Mouse (Mus musculus): ENCODE results near the gene Map3k12. TPM values are rescaled to one million over a fixed set of nuclear protein-coding genes. Genes with fewer than 3 reads are reported as not detected.

The Map3k12 gene
- 45.8 and 50.6 TPM in 2 replicates for polyA plus RNA-seq (2015; fragmentation: Nextera tagmentation; extraction: Ambion mirVana)

- peak; percentile 20 for ATAC-seq (ENCODE audit: low read depth)
- Histone ChIP-seq H3K9ac (peak within 1 kb of the TSS; percentile 94), H3K4me1 (replicated peaks) (peaks cover 66% of the 10 kb centered on the region), H3K4me2 (peak within 1 kb of the TSS; percentile 69), H3K27ac (replicated peaks) (peak within 1 kb of the TSS; percentile 99), H3K36me3 (peaks cover 12% of the 10 kb centered on the region), H3K27me3 (no peaks in the 10 kb centered on the region), H3K9me3 (no peaks in the 10 kb centered on the region), H3K4me3 (peak within 1 kb of the TSS; percentile 71)
- WGBS, result 1% methylated on average over 41 of the region's 43 CpGs
Measured at GRCm38 (mm10) chr15:102516728-102517404, at the start of gene Map3k12. Map3k12 (minus strand) TSS chr15:102517064.

- H3K9ac ChIP-seq, result no peak overlapping the region
- no peaks in the 10 kb centered on the region for H3K9me3 ChIP-seq
- no peak overlapping the region for H3K4me3 ChIP-seq
- peaks cover 14% of the 10 kb centered on the region; the same call in 1 of the 2 replicates for H3K36me3 ChIP-seq
- H3K27ac ChIP-seq (replicated peaks), result no peak overlapping the region
- ATAC-seq (ENCODE audit: low read depth), result no peak
- H3K4me1 ChIP-seq (replicated peaks), result no peaks in the 10 kb centered on the region; the same call in 1 of the 2 replicates
- no peaks in the 10 kb centered on the region for H3K27me3 ChIP-seq
- 68% methylated on average over 5 of the region's 5 CpGs for WGBS
- no peak overlapping the region for H3K4me2 ChIP-seq
Measured at GRCm38 (mm10) chr15:102563681-102564080, 46.8 kb upstream of the Map3k12 start.

GRCm38 (mm10) chr15:102563061-102563460, 46.2 kb upstream of the Map3k12 start:
- WGBS, result 67% methylated on average over 3 of the region's 3 CpGs
- peak overlapping the region; percentile 46 for H3K27ac ChIP-seq (replicated peaks)
- H3K27me3 ChIP-seq, result no peaks in the 10 kb centered on the region

GRCm38 (mm10) chr15:102562491-102562890, 45.6 kb upstream of the Map3k12 start:
- WGBS, result 70% methylated on average over 1 of the region's 1 CpGs
- Histone ChIP-seq H3K9ac (no peak overlapping the region), H3K36me3 (peaks cover 14% of the 10 kb centered on the region; the same call in 1 of the 2 replicates), H3K27me3 (no peaks in the 10 kb centered on the region), H3K4me2 (no peak overlapping the region), H3K9me3 (no peaks in the 10 kb centered on the region), H3K4me1 (replicated peaks) (no peaks in the 10 kb centered on the region; the same call in 1 of the 2 replicates), H3K27ac (replicated peaks) (peak overlapping the region; percentile 46), H3K4me3 (no peak overlapping the region)
- no peak for ATAC-seq (ENCODE audit: low read depth)

More at GRCm38 (mm10) chr15:102563061-102563460, 46.2 kb upstream of the Map3k12 start:
- peaks cover 14% of the 10 kb centered on the region; the same call in 1 of the 2 replicates for H3K36me3 ChIP-seq
- ATAC-seq (ENCODE audit: low read depth), result no peak
- no peaks in the 10 kb centered on the region for H3K9me3 ChIP-seq
- no peak overlapping the region for H3K4me3 ChIP-seq
- H3K9ac ChIP-seq, result no peak overlapping the region
- H3K4me1 ChIP-seq (replicated peaks), result no peaks in the 10 kb centered on the region; the same call in 1 of the 2 replicates
- no peak overlapping the region for H3K4me2 ChIP-seq

GRCm38 (mm10) chr15:102557580-102557979, 40.7 kb upstream of the Map3k12 start:
- Histone ChIP-seq H3K4me3 (no peak overlapping the region), H3K9me3 (no peaks in the 10 kb centered on the region), H3K9ac (no peak overlapping the region), H3K4me1 (replicated peaks) (no peaks in the 10 kb centered on the region; the same call in 1 of the 2 replicates), H3K36me3 (peaks cover 42% of the 10 kb centered on the region), H3K4me2 (no peak overlapping the region), H3K27me3 (no peaks in the 10 kb centered on the region), H3K27ac (replicated peaks) (no peak overlapping the region)
- no peak for ATAC-seq (ENCODE audit: low read depth)

GRCm38 (mm10) chr15:102555581-102555980, 38.7 kb upstream of the Map3k12 start:
- Histone ChIP-seq H3K36me3 (peaks cover 57% of the 10 kb centered on the region), H3K4me1 (replicated peaks) (no peaks in the 10 kb centered on the region), H3K27ac (replicated peaks) (no peak overlapping the region), H3K9ac (no peak overlapping the region), H3K27me3 (no peaks in the 10 kb centered on the region), H3K9me3 (no peaks in the 10 kb centered on the region), H3K4me2 (no peak overlapping the region), H3K4me3 (no peak overlapping the region)
- 94% methylated on average over 1 of the region's 1 CpGs for WGBS
- ATAC-seq (ENCODE audit: low read depth), result no peak

GRCm38 (mm10) chr15:102552599-102552998, 35.7 kb upstream of the Map3k12 start:
- no peak overlapping the region for H3K4me2 ChIP-seq
- no peaks in the 10 kb centered on the region for H3K9me3 ChIP-seq
- H3K36me3 ChIP-seq, result peaks cover 62% of the 10 kb centered on the region
- WGBS, result 96% methylated on average over 5 of the region's 5 CpGs
- H3K4me1 ChIP-seq (replicated peaks), result no peaks in the 10 kb centered on the region
- no peak overlapping the region for H3K9ac ChIP-seq
- H3K4me3 ChIP-seq, result no peak overlapping the region
- no peak overlapping the region for H3K27ac ChIP-seq (replicated peaks)
- no peak for ATAC-seq (ENCODE audit: low read depth)
- H3K27me3 ChIP-seq, result no peaks in the 10 kb centered on the region

- no peak overlapping the region for H3K4me2 ChIP-seq
- H3K36me3 ChIP-seq, result peaks cover 60% of the 10 kb centered on the region
- H3K4me1 ChIP-seq (replicated peaks), result peaks cover 9% of the 10 kb centered on the region; the same call in 1 of the 2 replicates
- no peak overlapping the region for H3K9ac ChIP-seq
- 80% methylated on average over 3 of the region's 3 CpGs for WGBS
- no peaks in the 10 kb centered on the region for H3K27me3 ChIP-seq
- no peak for ATAC-seq (ENCODE audit: low read depth)
- H3K9me3 ChIP-seq, result no peaks in the 10 kb centered on the region
- H3K27ac ChIP-seq (replicated peaks), result peak overlapping the region; percentile 66
- no peak overlapping the region for H3K4me3 ChIP-seq
Measured at GRCm38 (mm10) chr15:102547478-102547877, 30.6 kb upstream of the Map3k12 start.

- H3K27me3 ChIP-seq, result no peaks in the 10 kb centered on the region
- ATAC-seq (ENCODE audit: low read depth), result peak; percentile 72
- no peak overlapping the region for H3K9ac ChIP-seq
- H3K4me2 ChIP-seq, result no peak overlapping the region
- H3K9me3 ChIP-seq, result no peaks in the 10 kb centered on the region
- peak overlapping the region; percentile 66 for H3K27ac ChIP-seq (replicated peaks)
- H3K4me1 ChIP-seq (replicated peaks), result peaks cover 9% of the 10 kb centered on the region; the same call in 1 of the 2 replicates
- WGBS, result 70% methylated on average over 3 of the region's 3 CpGs
- H3K36me3 ChIP-seq, result peaks cover 60% of the 10 kb centered on the region
- no peak overlapping the region for H3K4me3 ChIP-seq
Measured at GRCm38 (mm10) chr15:102546677-102547427, 30.0 kb upstream of the Map3k12 start.

- 91% methylated on average over 3 of the region's 3 CpGs for WGBS
- H3K4me3 ChIP-seq, result no peak overlapping the region
- no peak overlapping the region for H3K4me2 ChIP-seq
- ATAC-seq (ENCODE audit: low read depth), result no peak
- no peak overlapping the region for H3K9ac ChIP-seq
- H3K9me3 ChIP-seq, result no peaks in the 10 kb centered on the region
- peaks cover 9% of the 10 kb centered on the region; the same call in 1 of the 2 replicates for H3K4me1 ChIP-seq (replicated peaks)
- H3K27me3 ChIP-seq, result no peaks in the 10 kb centered on the region
- peaks cover 61% of the 10 kb centered on the region for H3K36me3 ChIP-seq
- 0 out of 2 replicates have a peak overlapping the region, but pooled peaks have one; percentile 66 for H3K27ac ChIP-seq (replicated peaks)
Measured at GRCm38 (mm10) chr15:102546246-102546645, 29.4 kb upstream of the Map3k12 start.

GRCm38 (mm10) chr15:102544801-102545200, 27.9 kb upstream of the Map3k12 start:
- WGBS, result 84% methylated on average over 4 of the region's 4 CpGs
- peaks cover 65% of the 10 kb centered on the region for H3K36me3 ChIP-seq
- ATAC-seq (ENCODE audit: low read depth), result no peak
- no peak overlapping the region for H3K9ac ChIP-seq
- peaks cover 9% of the 10 kb centered on the region; the same call in 1 of the 2 replicates for H3K4me1 ChIP-seq (replicated peaks)
- H3K27ac ChIP-seq (replicated peaks), result no peak overlapping the region
- H3K4me2 ChIP-seq, result no peak overlapping the region
- H3K9me3 ChIP-seq, result no peaks in the 10 kb centered on the region
- H3K27me3 ChIP-seq, result no peaks in the 10 kb centered on the region
- H3K4me3 ChIP-seq, result no peak overlapping the region

- Histone ChIP-seq H3K9me3 (no peaks in the 10 kb centered on the region), H3K36me3 (peaks cover 67% of the 10 kb centered on the region), H3K4me2 (no peak overlapping the region), H3K27ac (replicated peaks) (no peak overlapping the region), H3K27me3 (no peaks in the 10 kb centered on the region), H3K4me3 (no peak overlapping the region), H3K4me1 (replicated peaks) (no peaks in the 10 kb centered on the region; the same call in 1 of the 2 replicates), H3K9ac (no peak overlapping the region)
- no peak for ATAC-seq (ENCODE audit: low read depth)
- 91% methylated on average over 7 of the region's 7 CpGs for WGBS
Measured at GRCm38 (mm10) chr15:102533926-102534325, 17.1 kb upstream of the Map3k12 start.
